Mouse (Mus musculus) thymus, postnatal 25 days (tissue): ENCODE measurements at regions not wholly inside any gene's neighbourhood (a gene's known extent, or its start where the extent isn't known, plus 50 kb on each side); places are given as distances from the start of the nearest gene placed in this dataset.

Source experiments
- DNase-seq: peaks from one replicate; pipeline ENCODE4 v3.0.0; 2022

DNA sequence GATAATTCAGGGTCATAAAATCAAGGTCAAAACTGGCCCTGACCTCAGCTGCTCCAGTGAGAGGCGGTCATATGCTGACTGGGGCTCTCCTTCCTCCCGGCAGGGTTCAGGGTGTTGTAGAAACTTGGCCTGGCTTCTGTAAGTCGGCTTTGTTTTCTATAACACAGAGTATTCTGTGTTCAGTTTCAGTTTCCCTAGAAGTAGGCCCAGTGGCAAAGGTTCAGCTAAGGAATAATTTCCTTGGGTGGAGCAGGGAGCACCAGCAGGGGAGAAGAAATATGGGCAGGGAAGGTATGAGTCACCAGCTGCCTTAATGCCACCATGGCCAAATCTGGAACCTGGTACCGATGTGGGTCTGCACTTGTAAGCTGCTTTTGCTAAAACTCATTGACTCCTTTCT is 153.5 kb downstream of the Hibadh start:
- no peak for DNase-seq

GRCm38 (mm10) chr6:52487861-52488260 is 152.3 kb downstream of the Hibadh start:
- DNase-seq: no peak

DNA sequence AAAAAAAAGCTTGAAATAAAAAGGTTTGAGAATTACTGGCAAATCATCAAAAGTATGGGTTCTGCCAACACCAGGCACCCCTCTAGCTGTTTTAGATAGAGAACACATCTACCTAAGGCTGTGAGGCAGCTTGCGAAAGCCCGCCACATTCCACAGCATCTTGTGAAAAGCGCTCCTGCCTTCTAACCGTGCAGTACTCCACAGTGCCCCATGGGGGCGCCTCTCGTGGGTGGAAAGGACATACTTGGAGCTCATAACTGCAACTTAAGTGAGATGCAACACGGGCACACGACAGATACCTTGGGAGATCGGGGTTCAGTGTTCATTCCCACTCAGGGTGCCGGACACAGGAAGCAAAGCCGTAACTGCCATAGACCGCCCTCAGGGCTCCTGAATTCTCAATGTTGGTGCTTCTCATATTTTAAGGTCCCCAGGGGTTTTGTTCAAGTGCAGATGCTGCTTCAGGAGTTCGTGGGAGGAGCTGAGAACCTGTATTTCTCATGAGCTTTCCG is 149.9 kb downstream of the Hibadh start:
- peak; percentile 16 for DNase-seq

DNA sequence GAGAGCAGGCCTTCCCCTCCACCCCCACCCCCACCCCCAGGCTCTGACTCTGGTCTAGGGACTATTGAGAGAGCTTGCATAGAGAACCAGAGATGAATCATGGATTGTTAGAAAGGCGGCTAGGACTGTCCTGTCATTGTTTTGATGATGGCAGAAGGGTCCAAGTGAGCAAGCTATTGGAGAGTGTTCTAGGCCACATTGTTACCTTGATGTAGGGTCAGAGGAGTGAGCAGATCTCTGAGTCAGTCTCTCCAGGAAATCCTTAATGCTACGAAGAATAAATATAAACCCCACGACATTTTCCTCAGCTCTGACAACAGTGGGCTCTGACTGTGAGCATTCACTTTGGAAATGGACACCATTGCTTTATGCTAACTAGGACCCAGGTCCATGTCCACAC is 144.9 kb downstream of the Hibadh start:
- no peak for DNase-seq

GRCm38 (mm10) chr6:52495855-52496254 is 144.3 kb downstream of the Hibadh start:
- no peak for DNase-seq
